Mouse (Mus musculus): ENCODE measurements around the gene Ambra1. TPM values are rescaled to one million over a fixed set of nuclear protein-coding genes. Genes with fewer than 3 reads are reported as not detected.

The Ambra1 gene
- polyA plus RNA-seq, 1 experiment from 2014 or later = 25.0 TPM

GRCm38 (mm10) chr2:91771921-91772705 lies 42.2 kb downstream of the Ambra1 start:
- H3K4me1 ChIP-seq = no peaks in the 10 kb centered on the region
- no peaks in the 10 kb centered on the region for H3K9me3 ChIP-seq
- H3K4me3 ChIP-seq = no peak overlapping the region
- WGBS = 94% methylated on average over 17 of the region's 17 CpGs
- peaks cover 71% of the 10 kb centered on the region for H3K36me3 ChIP-seq (replicated peaks)
- no peaks in the 10 kb centered on the region for H3K27me3 ChIP-seq (replicated peaks; ENCODE audit: low read depth, poor library complexity, severe bottlenecking)
- no peak for DNase-seq (ENCODE audit: low spot score)
- no peak overlapping the region for H3K27ac ChIP-seq (replicated peaks)

GRCm38 (mm10) chr2:91773309-91773708 lies 43.4 kb downstream of the Ambra1 start:
- Histone ChIP-seq H3K27me3 (replicated peaks; ENCODE audit: low read depth, poor library complexity, severe bottlenecking) (no peaks in the 10 kb centered on the region), H3K4me3 (no peak overlapping the region), H3K4me1 (no peaks in the 10 kb centered on the region), H3K36me3 (replicated peaks) (peaks cover 61% of the 10 kb centered on the region), H3K9me3 (no peaks in the 10 kb centered on the region), H3K27ac (replicated peaks) (no peak overlapping the region)
- no peak for DNase-seq (ENCODE audit: low spot score)
- WGBS = 94% methylated on average over 7 of the region's 7 CpGs

GRCm38 (mm10) chr2:91779166-91779565 lies 49.2 kb downstream of the Ambra1 start:
- no peaks in the 10 kb centered on the region for H3K27me3 ChIP-seq (replicated peaks; ENCODE audit: low read depth, poor library complexity, severe bottlenecking)
- H3K36me3 ChIP-seq (replicated peaks) = peaks cover 22% of the 10 kb centered on the region
- no peak overlapping the region for H3K27ac ChIP-seq (replicated peaks)
- no peaks in the 10 kb centered on the region for H3K4me1 ChIP-seq
- no peaks in the 10 kb centered on the region for H3K9me3 ChIP-seq
- WGBS = 72% methylated on average over 3 of the region's 3 CpGs
- no peak overlapping the region for H3K4me3 ChIP-seq
- peak; percentile 18 for DNase-seq (ENCODE audit: low spot score)

- no peaks in the 10 kb centered on the region for H3K4me1 ChIP-seq
- no peaks in the 10 kb centered on the region for H3K36me3 ChIP-seq (replicated peaks)
- no peak overlapping the region for H3K27ac ChIP-seq (replicated peaks)
- H3K9me3 ChIP-seq = no peaks in the 10 kb centered on the region
- DNase-seq (ENCODE audit: low spot score) = no peak
- no peak overlapping the region for H3K4me3 ChIP-seq
- no peaks in the 10 kb centered on the region for H3K27me3 ChIP-seq (replicated peaks; ENCODE audit: low read depth, poor library complexity, severe bottlenecking)
- WGBS = 47% methylated on average over 2 of the region's 2 CpGs
Measured at GRCm38 (mm10) chr2:91791621-91792020, 61.7 kb downstream of the Ambra1 start.

GRCm38 (mm10) chr2:91792346-91792745 lies 62.4 kb downstream of the Ambra1 start:
- Histone ChIP-seq H3K9me3 (no peaks in the 10 kb centered on the region), H3K4me3 (no peak overlapping the region), H3K4me1 (no peaks in the 10 kb centered on the region), H3K27ac (replicated peaks) (no peak overlapping the region), H3K36me3 (replicated peaks) (no peaks in the 10 kb centered on the region), H3K27me3 (replicated peaks; ENCODE audit: low read depth, poor library complexity, severe bottlenecking) (no peaks in the 10 kb centered on the region)
- 79% methylated on average over 1 of the region's 1 CpGs for WGBS
- no peak for DNase-seq (ENCODE audit: low spot score)

GRCm38 (mm10) chr2:91794466-91794865 lies 64.5 kb downstream of the Ambra1 start:
- Histone ChIP-seq H3K4me1 (no peaks in the 10 kb centered on the region), H3K27ac (replicated peaks) (no peak overlapping the region), H3K9me3 (no peaks in the 10 kb centered on the region), H3K27me3 (replicated peaks; ENCODE audit: low read depth, poor library complexity, severe bottlenecking) (no peaks in the 10 kb centered on the region), H3K36me3 (replicated peaks) (no peaks in the 10 kb centered on the region), H3K4me3 (no peak overlapping the region)
- DNase-seq (ENCODE audit: low spot score) = no peak
- 84% methylated on average over 2 of the region's 2 CpGs for WGBS

- Histone ChIP-seq H3K4me1 (no peaks in the 10 kb centered on the region), H3K36me3 (replicated peaks) (no peaks in the 10 kb centered on the region), H3K27me3 (replicated peaks; ENCODE audit: low read depth, poor library complexity, severe bottlenecking) (no peaks in the 10 kb centered on the region), H3K4me3 (no peak overlapping the region), H3K9me3 (no peaks in the 10 kb centered on the region), H3K27ac (replicated peaks) (no peak overlapping the region)
- WGBS = 90% methylated on average over 3 of the region's 3 CpGs
- DNase-seq (ENCODE audit: low spot score) = no peak
Measured at GRCm38 (mm10) chr2:91795091-91795490, 65.2 kb downstream of the Ambra1 start.

GRCm38 (mm10) chr2:91811433-91811832 lies 81.5 kb downstream of the Ambra1 start:
- peaks cover 40% of the 10 kb centered on the region for H3K36me3 ChIP-seq (replicated peaks)
- H3K4me1 ChIP-seq = no peaks in the 10 kb centered on the region
- no peak overlapping the region for H3K4me3 ChIP-seq
- no peaks in the 10 kb centered on the region for H3K27me3 ChIP-seq (replicated peaks; ENCODE audit: low read depth, poor library complexity, severe bottlenecking)
- WGBS = 95% methylated on average over 6 of the region's 6 CpGs
- no peak for DNase-seq (ENCODE audit: low spot score)
- H3K27ac ChIP-seq (replicated peaks) = no peak overlapping the region
- H3K9me3 ChIP-seq = no peaks in the 10 kb centered on the region

- H3K4me1 ChIP-seq = no peaks in the 10 kb centered on the region
- H3K27me3 ChIP-seq (replicated peaks; ENCODE audit: low read depth, poor library complexity, severe bottlenecking) = no peaks in the 10 kb centered on the region
- no peak overlapping the region for H3K27ac ChIP-seq (replicated peaks)
- H3K4me3 ChIP-seq = no peak overlapping the region
- no peak for DNase-seq (ENCODE audit: low spot score)
- peaks cover 13% of the 10 kb centered on the region for H3K36me3 ChIP-seq (replicated peaks)
- H3K9me3 ChIP-seq = no peaks in the 10 kb centered on the region
Measured at GRCm38 (mm10) chr2:91816741-91817140, 86.8 kb downstream of the Ambra1 start.

GRCm38 (mm10) chr2:91832227-91832626 lies 102.3 kb downstream of the Ambra1 start:
- peaks cover 5% of the 10 kb centered on the region for H3K36me3 ChIP-seq (replicated peaks)
- DNase-seq (ENCODE audit: low spot score) = no peak
- H3K4me3 ChIP-seq = no peak overlapping the region
- no peaks in the 10 kb centered on the region for H3K4me1 ChIP-seq
- no peak overlapping the region for H3K27ac ChIP-seq (replicated peaks)
- H3K9me3 ChIP-seq = no peaks in the 10 kb centered on the region
- H3K27me3 ChIP-seq (replicated peaks; ENCODE audit: low read depth, poor library complexity, severe bottlenecking) = no peaks in the 10 kb centered on the region

GRCm38 (mm10) chr2:91834272-91834671 lies 104.3 kb downstream of the Ambra1 start:
- H3K4me1 ChIP-seq = no peaks in the 10 kb centered on the region
- no peak for DNase-seq (ENCODE audit: low spot score)
- WGBS = 92% methylated on average over 1 of the region's 1 CpGs
- H3K27ac ChIP-seq (replicated peaks) = no peak overlapping the region
- H3K36me3 ChIP-seq (replicated peaks) = peaks cover 12% of the 10 kb centered on the region; the same call in 1 of the 2 replicates
- no peak overlapping the region for H3K4me3 ChIP-seq
- no peaks in the 10 kb centered on the region for H3K27me3 ChIP-seq (replicated peaks; ENCODE audit: low read depth, poor library complexity, severe bottlenecking)
- H3K9me3 ChIP-seq = no peaks in the 10 kb centered on the region

GRCm38 (mm10) chr2:91835031-91835430 lies 105.1 kb downstream of the Ambra1 start:
- H3K4me3 ChIP-seq = no peak overlapping the region
- no peak overlapping the region for H3K27ac ChIP-seq (replicated peaks)
- no peaks in the 10 kb centered on the region for H3K27me3 ChIP-seq (replicated peaks; ENCODE audit: low read depth, poor library complexity, severe bottlenecking)
- WGBS = 77% methylated on average over 1 of the region's 1 CpGs
- no peaks in the 10 kb centered on the region for H3K4me1 ChIP-seq
- no peak for DNase-seq (ENCODE audit: low spot score)
- H3K36me3 ChIP-seq (replicated peaks) = peaks cover 12% of the 10 kb centered on the region; the same call in 1 of the 2 replicates
- no peaks in the 10 kb centered on the region for H3K9me3 ChIP-seq

- no peak for DNase-seq (ENCODE audit: low spot score)
- WGBS = 88% methylated on average over 3 of the region's 3 CpGs
- H3K36me3 ChIP-seq (replicated peaks) = peaks cover 12% of the 10 kb centered on the region; the same call in 1 of the 2 replicates
- no peak overlapping the region for H3K27ac ChIP-seq (replicated peaks)
- no peaks in the 10 kb centered on the region for H3K4me1 ChIP-seq
- H3K9me3 ChIP-seq = no peaks in the 10 kb centered on the region
- H3K27me3 ChIP-seq (replicated peaks; ENCODE audit: low read depth, poor library complexity, severe bottlenecking) = no peaks in the 10 kb centered on the region
- H3K4me3 ChIP-seq = no peak overlapping the region
Measured at GRCm38 (mm10) chr2:91835631-91836030, 105.7 kb downstream of the Ambra1 start.

Measured in embryonic facial prominence, embryonic 10.5 days (tissue).